Mouse (Mus musculus) heart, postnatal 25 days (tissue): ENCODE measurements at regions not wholly inside any gene's neighbourhood (a gene's known extent, or its start where the extent isn't known, plus 50 kb on each side); places are given as distances from the start of the nearest gene placed in this dataset. TPM values are rescaled to one million over a fixed set of nuclear protein-coding genes. Genes with fewer than 3 reads are reported as not detected.
"Not testable (repeated sequence)": the region's sequence is repeated elsewhere in the genome, so short reads cannot be mapped to it uniquely, and the experiment has no call there.

Source experiments
- DNase-seq: peaks from one replicate; pipeline ENCODE4 v3.0.0; 2022; ENCODE audit warnings: low spot score
- intact Hi-C: fragments of 180-260 bp; cut with DNase I; formaldehyde crosslinking; loops from one replicate; pipeline ENCODE4 v1.15.1; 2025
- microRNA-seq: library from miRNA; unstranded; fragments of <30 nt; microRNA quantifications from one replicate; pipeline ENCODE4 v1.2.0, GENCODE M21; 2022

DNA sequence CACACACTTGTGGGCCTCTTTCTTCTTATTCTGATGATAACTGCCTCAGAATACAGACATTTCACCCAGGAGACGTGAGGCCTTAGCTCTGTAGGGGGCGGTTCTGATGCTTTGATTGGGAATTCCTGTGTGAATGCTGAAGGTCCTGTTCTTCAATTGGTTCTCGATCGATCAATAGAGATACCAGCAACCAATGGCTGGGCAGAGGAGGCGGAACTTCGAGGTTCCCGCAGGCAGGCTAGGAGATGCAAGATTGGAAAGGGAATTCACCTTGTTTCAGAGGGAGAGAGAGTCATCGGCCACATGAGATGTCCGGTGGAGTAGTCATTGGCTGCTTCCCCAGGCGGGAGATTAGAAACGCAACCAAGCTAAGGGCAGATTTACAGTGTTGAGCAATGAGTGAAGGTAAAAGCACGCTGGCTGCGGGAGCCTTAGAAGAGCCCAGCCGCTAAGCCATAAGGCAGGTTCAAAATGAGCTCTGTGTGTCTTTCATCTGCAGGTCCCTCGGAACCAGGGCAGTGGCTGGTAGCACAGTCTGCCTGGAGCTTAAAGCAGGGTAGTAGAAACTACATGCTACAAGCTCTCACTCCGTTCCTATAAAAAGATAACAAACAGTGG, 83.5 kb upstream of the Xcl1 start:
- no peak for DNase-seq

DNA sequence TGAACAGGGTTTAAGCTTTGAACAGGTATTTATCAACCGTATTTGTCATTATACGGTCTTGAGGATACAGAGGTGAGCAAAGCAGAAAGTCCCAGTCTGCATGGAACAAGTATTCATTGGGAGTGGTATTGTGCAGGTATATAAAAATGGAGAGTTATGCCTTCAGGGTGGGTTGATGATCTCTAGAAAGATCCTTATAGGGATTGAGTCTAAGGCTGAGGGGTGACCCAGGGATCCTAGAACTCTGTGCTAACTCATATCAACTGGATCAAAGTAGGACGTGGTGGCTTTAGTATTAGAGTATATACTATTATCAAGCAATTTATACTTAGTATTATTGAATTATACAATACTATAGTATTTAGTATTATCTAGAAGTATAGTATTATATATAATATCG, 82.9 kb upstream of the Xcl1 start:
- DNase-seq, result no peak
- intact Hi-C loops, result no loop called here

More for the DNA sequence above, 83.5 kb upstream of the Xcl1 start:
- intact Hi-C loops, result no loop called here

- intact Hi-C loops, result no loop called here
Measured at GRCm38 (mm10) chr1:165017793-165018192, 82.5 kb upstream of the Xcl1 start.

DNA sequence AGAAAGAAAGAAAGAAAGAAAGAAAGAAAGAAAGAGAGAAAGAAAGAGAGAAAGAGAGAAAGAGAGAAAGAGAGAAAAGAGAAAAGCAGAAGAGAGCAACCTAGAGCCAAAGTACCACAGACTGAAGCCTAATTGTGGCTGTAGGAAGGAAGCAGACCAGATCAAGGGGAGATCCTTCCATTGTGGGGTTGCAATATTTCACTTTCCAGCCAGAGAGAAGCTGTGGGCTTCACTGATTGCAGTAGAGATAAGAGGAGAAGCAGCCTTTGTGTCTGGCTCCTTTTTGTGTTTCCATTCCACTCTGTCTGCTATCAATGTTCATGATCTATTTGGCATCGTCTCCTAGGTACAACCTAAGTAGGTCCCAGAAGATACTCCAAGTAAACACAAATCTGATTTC, 79.0 kb upstream of the Xcl1 start:
- intact Hi-C loops, result no loop called here
- DNase-seq, result no peak

More at GRCm38 (mm10) chr1:165017793-165018192, 82.5 kb upstream of the Xcl1 start:
- no peak for DNase-seq

GRCm38 (mm10) chr1:165013428-165013827, 78.1 kb upstream of the Xcl1 start:
- intact Hi-C loops, result no loop called here
- no peak for DNase-seq

DNA sequence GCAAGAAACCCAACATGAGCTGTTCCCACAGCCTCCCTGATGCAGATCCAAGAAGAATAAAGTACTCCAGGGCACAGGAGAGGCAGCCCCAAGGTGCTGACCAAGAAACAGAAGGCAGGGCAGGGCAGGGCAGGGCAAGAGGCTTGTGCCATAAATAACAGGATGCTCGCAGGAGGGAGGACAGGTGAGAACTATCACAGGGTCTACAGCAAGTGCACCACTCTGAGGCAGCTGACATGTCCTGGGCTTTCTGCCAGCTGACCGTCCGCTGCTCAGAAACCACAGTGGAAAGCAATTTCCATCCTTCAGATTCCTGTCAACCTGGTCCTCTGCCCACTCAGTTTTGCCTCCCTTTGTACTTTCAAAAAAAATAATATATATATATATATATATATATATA, 77.0 kb upstream of the Xcl1 start:
- intact Hi-C loops, result no loop called here
- no peak for DNase-seq

GRCm38 (mm10) chr1:164999515-164999914, 64.2 kb upstream of the Xcl1 start:
- intact Hi-C loops, result no loop called here
- no peak for DNase-seq

DNA sequence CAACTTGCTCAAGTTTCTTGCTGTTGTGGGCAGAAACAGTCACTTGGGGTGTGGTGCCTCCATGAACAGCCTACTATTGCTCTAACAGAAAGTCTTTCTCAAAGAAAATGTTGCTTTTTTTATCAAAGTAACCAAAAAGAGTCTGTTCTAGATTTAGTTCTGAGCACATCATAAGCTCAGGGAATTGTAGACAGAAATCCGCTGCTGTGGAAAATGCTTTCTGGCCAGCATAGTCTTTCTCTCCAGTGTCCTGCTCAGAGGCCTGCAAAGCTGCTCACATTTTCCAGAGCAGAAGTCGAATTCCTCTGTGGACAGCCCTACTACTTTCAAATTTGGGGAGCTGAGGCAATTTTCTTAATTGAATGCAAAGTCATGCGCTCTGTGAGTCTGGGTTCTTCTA, 63.3 kb upstream of the Xcl1 start:
- no peak for DNase-seq

DNA sequence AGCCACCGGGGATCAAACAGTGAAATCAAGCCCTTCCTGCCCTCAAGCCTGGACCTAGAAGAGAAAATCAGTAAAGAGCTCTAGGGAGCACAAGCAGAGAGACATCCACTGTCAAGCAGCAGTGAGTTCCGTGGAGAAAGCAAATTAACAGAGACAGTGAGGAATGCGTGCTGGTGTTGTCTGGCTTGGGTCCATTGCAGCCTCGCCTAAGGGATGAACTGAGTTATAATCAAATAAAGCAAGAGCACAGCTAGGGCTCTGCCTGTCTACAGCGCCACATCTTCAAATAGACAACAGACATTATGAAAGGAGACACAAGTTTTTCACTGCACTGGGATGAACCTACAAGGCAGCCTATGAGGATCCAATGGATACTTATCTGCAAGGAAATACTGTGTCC, 62.3 kb upstream of the Xcl1 start:
- intact Hi-C loops, result no loop called here
- no peak for DNase-seq

More for the DNA sequence above, 63.3 kb upstream of the Xcl1 start:
- intact Hi-C loops, result no loop called here

DNA sequence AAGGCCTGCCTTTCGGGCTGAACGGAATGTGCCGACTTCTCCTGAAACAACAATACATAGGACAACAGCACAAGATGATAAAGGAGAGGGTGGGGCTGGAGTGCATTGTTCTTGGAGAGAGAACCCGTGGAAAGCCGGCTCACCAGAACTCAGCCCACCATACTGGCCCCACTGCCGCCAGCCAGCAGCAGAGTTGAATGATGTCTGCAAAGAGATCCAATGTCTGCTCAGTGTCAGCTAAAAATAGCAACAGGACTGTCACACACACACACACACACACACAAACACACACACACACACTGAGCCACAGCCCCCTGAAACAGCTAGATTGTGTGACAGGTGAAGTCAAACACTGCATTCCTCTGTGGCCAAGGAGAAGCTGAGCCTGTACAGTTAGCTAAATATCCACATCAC, 58.9 kb upstream of the Xcl1 start:
- no peak for DNase-seq
- intact Hi-C loops, result no loop called here

DNA sequence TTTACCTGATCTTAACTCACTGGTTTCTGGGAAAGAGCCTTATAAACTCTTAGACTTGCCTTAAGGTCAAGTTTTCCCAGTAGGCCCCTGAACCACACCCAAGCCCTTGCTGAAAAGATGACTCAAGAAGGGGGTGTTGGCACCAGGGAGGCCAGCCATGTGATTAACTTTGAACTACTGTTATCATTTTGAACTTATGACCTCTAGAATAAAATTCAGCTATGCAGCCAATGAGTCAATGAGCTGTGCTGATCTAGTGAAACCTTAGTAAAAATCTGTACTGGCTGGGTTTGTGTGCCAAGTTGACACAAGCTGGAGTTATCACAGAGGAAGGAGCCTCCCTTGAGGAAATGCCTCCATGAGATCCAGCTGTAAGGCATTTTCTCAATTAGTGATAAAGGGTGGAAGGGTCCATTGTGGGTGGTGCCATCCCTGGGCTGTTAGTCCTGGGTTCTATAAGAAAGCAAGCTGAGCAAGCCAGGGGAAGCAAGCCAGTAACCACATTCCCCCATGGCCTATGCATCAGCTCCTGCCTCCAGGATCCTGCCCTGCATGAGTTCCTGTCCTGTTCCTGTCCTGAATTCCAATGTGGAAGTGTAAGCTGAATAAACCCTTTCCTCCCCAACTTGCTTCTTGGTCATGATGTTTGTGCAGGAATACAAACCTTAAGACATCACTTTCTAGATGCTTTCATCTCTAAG, 58.0 kb upstream of the Xcl1 start:
- intact Hi-C loops, result not testable (repeated sequence)
- DNase-seq, result peak; percentile 12

DNA sequence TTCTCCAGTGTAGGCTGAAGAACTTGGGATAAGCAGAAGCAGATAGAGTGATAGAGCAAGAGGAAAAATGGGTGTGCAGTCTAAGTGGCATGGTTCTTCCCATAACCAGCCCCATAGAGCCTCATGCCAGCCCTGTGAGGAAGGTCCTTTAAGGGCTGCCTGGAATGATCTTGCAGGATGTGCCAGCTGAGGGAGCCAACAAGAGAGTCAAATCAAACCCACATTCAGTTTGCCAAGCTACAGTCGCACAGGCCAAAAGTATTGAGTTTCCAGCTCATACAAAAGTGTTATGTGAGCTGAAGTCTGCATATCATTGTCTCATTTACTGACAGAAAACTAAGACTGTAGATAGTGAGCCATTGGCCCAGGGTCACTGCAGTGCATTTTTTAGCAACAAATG, 53.7 kb upstream of the Xcl1 start:
- no peak for DNase-seq

GRCm38 (mm10) chr1:164988191-164988590, 52.9 kb upstream of the Xcl1 start:
- intact Hi-C loops, result no loop called here

More for the DNA sequence above, 53.7 kb upstream of the Xcl1 start:
- intact Hi-C loops, result no loop called here

GRCm38 (mm10) chr1:164985521-164985920, 50.2 kb upstream of the Xcl1 start:
- DNase-seq, intact Hi-C loops: not testable (repeated sequence)

More at GRCm38 (mm10) chr1:164988191-164988590, 52.9 kb upstream of the Xcl1 start:
- DNase-seq, result no peak

Small RNA genes in the stretch of these regions (microRNA-seq; reads per million reads assigned to microRNA genes)
- gene Gm26042, result not detected
